8 mouse cellular contexts compared by ENCODE assay signal in the genomic region with DNA sequence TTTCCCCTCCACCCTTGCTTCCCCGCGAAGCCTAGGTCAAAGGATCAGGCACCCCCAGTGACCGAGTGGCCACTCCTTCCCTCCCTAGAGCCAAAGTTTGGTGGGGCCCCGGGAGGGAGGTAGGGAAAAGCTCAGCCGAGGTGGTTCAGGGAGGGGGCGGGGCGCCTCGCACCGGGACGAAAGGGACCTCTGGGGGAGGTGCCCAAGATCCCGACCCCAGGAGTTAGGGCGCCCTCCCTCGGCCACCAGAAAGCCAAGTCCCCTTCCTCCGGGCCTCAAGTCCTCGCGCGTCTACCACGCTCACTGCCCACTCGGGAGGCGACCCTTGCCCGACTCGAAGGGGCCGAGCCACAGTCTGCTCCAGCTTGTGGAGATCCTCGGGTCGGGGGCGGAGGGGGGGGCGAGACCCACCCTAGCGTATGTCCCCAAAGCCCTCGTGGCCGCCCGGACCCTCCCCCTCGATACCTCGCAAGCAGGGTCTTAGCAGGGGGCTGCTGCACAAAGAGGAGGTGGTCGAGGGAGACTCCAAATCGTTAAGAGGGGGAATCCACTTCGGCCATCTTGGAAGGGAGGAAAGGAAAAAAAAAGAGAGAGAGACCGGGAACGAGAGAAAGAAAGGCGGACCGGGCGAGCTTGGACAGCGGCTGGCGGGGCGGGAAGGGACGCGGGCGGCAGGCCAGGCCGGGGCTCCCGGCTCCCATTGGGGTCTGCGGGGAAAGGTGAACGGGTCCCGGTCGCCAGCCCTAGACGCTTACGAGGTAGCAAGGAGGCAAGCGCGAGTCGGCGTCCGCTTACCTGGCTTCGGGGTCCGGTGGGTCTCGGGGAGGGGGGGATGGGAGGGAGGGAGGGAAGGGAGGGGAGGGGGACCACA. TPM values are rescaled to one million over a fixed set of nuclear protein-coding genes. Genes with fewer than 3 reads are reported as not detected.
DNase-seq lines count a peak whose midpoint lies in the region; ATAC-seq lines count a peak whose summit lies in the region.

No protein-coding gene starts in this region.

- H3K4me1 ChIP-seq in erythroblast, embryonic 14.5 days (ENCODE audit: control insufficient read depth), result peaks cover 51% of the 10 kb centered on the region
- peaks cover 74% of the 10 kb centered on the region for H3K4me1 ChIP-seq in forebrain, embryonic 10.5 days
- H3K4me1 ChIP-seq in midbrain, embryonic 12.5 days, result peaks cover 60% of the 10 kb centered on the region

- WGBS in forebrain, embryonic 10.5 days, result under 1% methylated on average over 63 of the region's 63 CpGs
- WGBS in midbrain, embryonic 12.5 days, result under 1% methylated on average over 54 of the region's 63 CpGs

- peak overlapping the region; percentile 100 for H3K27ac ChIP-seq in forebrain, embryonic 10.5 days
- H3K27ac ChIP-seq in midbrain, embryonic 12.5 days (replicated peaks), result peak overlapping the region; percentile 99

- intact Hi-C loops in heart, postnatal 25 days (cut with DNase I), result no loop called here

- H3K4me2 ChIP-seq in midbrain, embryonic 12.5 days (replicated peaks), result peak overlapping the region; percentile 86

- H3K36me3 ChIP-seq in erythroblast, embryonic 14.5 days (ENCODE audit: control insufficient read depth), result no peaks in the 10 kb centered on the region
- H3K36me3 ChIP-seq in forebrain, embryonic 10.5 days (replicated peaks), result peaks cover 16% of the 10 kb centered on the region
- no peaks in the 10 kb centered on the region for H3K36me3 ChIP-seq in midbrain, embryonic 12.5 days

- no peak for ATAC-seq in erythroblast, adult 5-6 weeks (replicated peaks; ENCODE audit: low FRiP score, poor library complexity, severe bottlenecking)
- peak; percentile 7 for ATAC-seq in midbrain, embryonic 12.5 days (ENCODE audit: low FRiP score, low read depth)

- H3K27me3 ChIP-seq in erythroblast, embryonic 14.5 days (ENCODE audit: control insufficient read depth), result peaks cover 67% of the 10 kb centered on the region
- H3K27me3 ChIP-seq in forebrain, embryonic 10.5 days (ENCODE audit: poor library complexity, severe bottlenecking), result no peaks in the 10 kb centered on the region
- peaks cover 9% of the 10 kb centered on the region; the same call in 1 of the 2 replicates for H3K27me3 ChIP-seq in midbrain, embryonic 12.5 days

- H3K9ac ChIP-seq in midbrain, embryonic 12.5 days (replicated peaks), result peak overlapping the region; percentile 90

- peak overlapping the region; percentile 58 for H3K4me3 ChIP-seq in erythroblast, embryonic 14.5 days (replicated peaks)
- peak overlapping the region; percentile 91 for H3K4me3 ChIP-seq in forebrain, embryonic 10.5 days
- H3K4me3 ChIP-seq in midbrain, embryonic 12.5 days, result peak overlapping the region; percentile 88

- peaks cover 7% of the 10 kb centered on the region; the same call in 1 of the 2 replicates for H3K9me3 ChIP-seq in erythroblast, embryonic 14.5 days (ENCODE audit: control insufficient read depth, low read length)
- no peaks in the 10 kb centered on the region for H3K9me3 ChIP-seq in forebrain, embryonic 10.5 days
- no peaks in the 10 kb centered on the region for H3K9me3 ChIP-seq in midbrain, embryonic 12.5 days

- DNase-seq in adrenal gland, postnatal 4 days (ENCODE audit: low spot score in 2 of 2), result peak; percentile 58 to 69
- DNase-seq in forebrain, embryonic 10.5 days (ENCODE audit: extremely low spot score, low spot score), result peak; percentile 84
- DNase-seq in heart, postnatal 25 days (ENCODE audit: low spot score), result peak; percentile 47
- DNase-seq in layer of hippocampus, postnatal 14 days (ENCODE audit: low spot score in 2 of 2), result peak; percentile 45 to 53
- DNase-seq in testis, postnatal 10 days (ENCODE audit: low spot score), result peak; percentile 94

RNA-seq across cellular contexts. Expression of a gene that starts 1.3 kb away (rescaled TPM):
- polyA plus RNA-seq in erythroblast, embryonic 14.5 days (2012), result 0.10 and 0.35 TPM in 2 replicates
- total RNA-seq in erythroblast, adult 5-6 weeks (2015; ENCODE audit: low replicate concordance), result 0.77 TPM in 1 of 2 replicates, not detected in the other
- total RNA-seq in erythroblast, adult 5-6 weeks (2017; ENCODE audit: low replicate concordance), result not detected in 2 replicates
- 10 to 100 TPM; 69.9 to 71.5 TPM for total RNA-seq in adrenal gland, postnatal 4 days (2021)
- polyA plus RNA-seq in forebrain, embryonic 10.5 days (2016; fragmentation: Nextera tagmentation; extraction: Ambion mirVana), result 18.4 and 20.9 TPM in 2 replicates
- total RNA-seq in heart, postnatal 25 days (2021), result 1 to 10 TPM; 6.2 to 6.4 TPM
- total RNA-seq in layer of hippocampus, postnatal 14 days (2021), result 10 to 100 TPM; 29.9 to 32.7 TPM
- 16.5 and 20.0 TPM in 2 replicates for polyA plus RNA-seq in midbrain, embryonic 12.5 days (2016; fragmentation: Nextera tagmentation; extraction: Ambion mirVana)

RNA-seq across cellular contexts. Expression of a gene that starts 4.2 kb away (rescaled TPM):
- 2.3 and 8.3 TPM in 2 replicates for polyA plus RNA-seq in erythroblast, embryonic 14.5 days (2012)
- 32.4 and 40.3 TPM in 2 replicates for total RNA-seq in erythroblast, adult 5-6 weeks (2015; ENCODE audit: low replicate concordance)
- total RNA-seq in erythroblast, adult 5-6 weeks (2017; ENCODE audit: low replicate concordance), result 37.0 and 48.2 TPM in 2 replicates
- 100 to 1,000 TPM; 193 to 221 TPM for total RNA-seq in adrenal gland, postnatal 4 days (2021)
- 627 and 634 TPM in 2 replicates for polyA plus RNA-seq in forebrain, embryonic 10.5 days (2016; fragmentation: Nextera tagmentation; extraction: Ambion mirVana)
- total RNA-seq in heart, postnatal 25 days (2021), result 100 to 1,000 TPM; 150 to 151 TPM
- total RNA-seq in layer of hippocampus, postnatal 14 days (2021), result 100 to 1,000 TPM; 140 to 149 TPM
- 450 and 456 TPM in 2 replicates for polyA plus RNA-seq in midbrain, embryonic 12.5 days (2016; fragmentation: Nextera tagmentation; extraction: Ambion mirVana)

RNA-seq across cellular contexts. Expression of a gene that starts 13.3 kb away (rescaled TPM):
- polyA plus RNA-seq in erythroblast, embryonic 14.5 days (2012), result not detected in 2 replicates
- total RNA-seq in erythroblast, adult 5-6 weeks (2015; ENCODE audit: low replicate concordance), result 2.3 TPM in 1 of 2 replicates, not detected in the other
- total RNA-seq in erythroblast, adult 5-6 weeks (2017; ENCODE audit: low replicate concordance), result 1.7 TPM in 1 of 2 replicates, not detected in the other
- total RNA-seq in adrenal gland, postnatal 4 days (2021), result 100 to 1,000 TPM; 105 to 109 TPM
- polyA plus RNA-seq in forebrain, embryonic 10.5 days (2016; fragmentation: Nextera tagmentation; extraction: Ambion mirVana), result 17.0 and 21.7 TPM in 2 replicates
- 100 to 1,000 TPM; 145 to 155 TPM for total RNA-seq in heart, postnatal 25 days (2021)
- total RNA-seq in layer of hippocampus, postnatal 14 days (2021), result 10 to 100 TPM; 47.1 to 50.2 TPM
- 12.4 and 13.5 TPM in 2 replicates for polyA plus RNA-seq in midbrain, embryonic 12.5 days (2016; fragmentation: Nextera tagmentation; extraction: Ambion mirVana)

RNA-seq across cellular contexts. Expression of a gene that starts 35.8 kb away (rescaled TPM):
- 0.05 and 0.07 TPM in 2 replicates for polyA plus RNA-seq in erythroblast, embryonic 14.5 days (2012)
- total RNA-seq in erythroblast, adult 5-6 weeks (2015; ENCODE audit: low replicate concordance), result 1.2 and 1.9 TPM in 2 replicates
- 1.5 and 3.9 TPM in 2 replicates for total RNA-seq in erythroblast, adult 5-6 weeks (2017; ENCODE audit: low replicate concordance)
- 10 to 100 TPM; 49.0 to 59.7 TPM for total RNA-seq in adrenal gland, postnatal 4 days (2021)
- 1.5 and 2.5 TPM in 2 replicates for polyA plus RNA-seq in forebrain, embryonic 10.5 days (2016; fragmentation: Nextera tagmentation; extraction: Ambion mirVana)
- 10 to 100 TPM; 59.8 to 63.3 TPM for total RNA-seq in heart, postnatal 25 days (2021)
- 10 to 100 TPM; 72.8 to 83.8 TPM for total RNA-seq in layer of hippocampus, postnatal 14 days (2021)
- 3.0 and 3.2 TPM in 2 replicates for polyA plus RNA-seq in midbrain, embryonic 12.5 days (2016; fragmentation: Nextera tagmentation; extraction: Ambion mirVana)

RNA-seq across cellular contexts. Expression of a gene that starts 45.5 kb away (rescaled TPM):
- polyA plus RNA-seq in erythroblast, embryonic 14.5 days (2012), result 0.17 and 0.28 TPM in 2 replicates
- total RNA-seq in erythroblast, adult 5-6 weeks (2015; ENCODE audit: low replicate concordance), result 3.3 and 4.0 TPM in 2 replicates
- total RNA-seq in erythroblast, adult 5-6 weeks (2017; ENCODE audit: low replicate concordance), result 3.6 and 4.5 TPM in 2 replicates
- total RNA-seq in adrenal gland, postnatal 4 days (2021), result 10 to 100 TPM; 36.0 to 39.1 TPM
- polyA plus RNA-seq in forebrain, embryonic 10.5 days (2016; fragmentation: Nextera tagmentation; extraction: Ambion mirVana), result 1.3 and 2.1 TPM in 2 replicates
- total RNA-seq in heart, postnatal 25 days (2021), result 10 to 100 TPM; 20.2 to 21.1 TPM
- total RNA-seq in layer of hippocampus, postnatal 14 days (2021), result 100 to 1,000 TPM; 115 to 118 TPM
- 2.7 and 3.3 TPM in 2 replicates for polyA plus RNA-seq in midbrain, embryonic 12.5 days (2016; fragmentation: Nextera tagmentation; extraction: Ambion mirVana)

Comparison
In these comparisons a context has a peak if more than half of its experiments do, and no peak if none do; other contexts are left out.
1. RNA of a gene that starts 1.3 kb away (total RNA-seq): 69.9 to 71.5 TPM in adrenal gland, postnatal 4 days and 29.9 to 32.7 TPM in layer of hippocampus, postnatal 14 days; 6.2 to 6.4 TPM in heart, postnatal 25 days and 0.77 TPM in erythroblast, adult 5-6 weeks; every median in the first group is over 4 times any median in the second.
2. RNA of a gene that starts 13.3 kb away (total RNA-seq): 145 to 155 TPM in heart, postnatal 25 days, 105 to 109 TPM in adrenal gland, postnatal 4 days and 47.1 to 50.2 TPM in layer of hippocampus, postnatal 14 days; 1.7 to 2.3 TPM in erythroblast, adult 5-6 weeks; every median in the first group is over 10 times any median in the second.
3. Peak in every context shown above with its lines, with median percentiles within 50 percentile points of each other: H3K4me3 ChIP-seq and DNase-seq.